Mouse (Mus musculus) lung, postnatal 0 days (tissue): ENCODE data around the gene Gm20388. TPM values are rescaled to one million over a fixed set of nuclear protein-coding genes. Genes with fewer than 3 reads are reported as not detected.

ENCODE experiments used
- ATAC-seq: fragments of 200-750 bp; cut with Nextera tagmentation; 2 replicates; pipeline ENCODE4 v1.8.0; 2017; ENCODE audit warnings: moderate library complexity
- DNase-seq: peaks from one replicate; pipeline ENCODE4 v3.0.0-alpha.2; 2016; ENCODE audit warnings: low spot score
- H3K27ac ChIP-seq: fragments of 300-500 bp; sonication (generic); 2 replicates; pipeline ENCODE4 v1.5.1; 2014; ENCODE audit warnings: antibody characterized with exemption, mild to moderate bottlenecking, low read length, mixed read lengths
- H3K27me3 ChIP-seq: fragments of 300-500 bp; sonication (generic); replicated peaks from 2 replicates; pipeline ENCODE4 v1.6.1; 2014; ENCODE audit warnings: low read length, mixed read lengths; ENCODE audit not compliant: insufficient read depth
- H3K36me3 ChIP-seq: fragments of 300-500 bp; sonication (generic); 2 replicates; pipeline ENCODE4 v1.6.1; 2014; ENCODE audit warnings: low read length, mixed read lengths; ENCODE audit not compliant: insufficient read depth
- H3K4me1 ChIP-seq: fragments of 300-500 bp; sonication (generic); 2 replicates; pipeline ENCODE4 v1.6.1; 2014; ENCODE audit warnings: antibody characterized with exemption, low read depth, low read length, mixed read lengths; ENCODE audit not compliant: insufficient read depth
- H3K4me2 ChIP-seq: fragments of 300-500 bp; sonication (generic); replicated peaks from 2 replicates; pipeline ENCODE4 v1.6.1; 2014; ENCODE audit warnings: low read depth, mild to moderate bottlenecking, low read length, moderate library complexity, mixed read lengths
- H3K4me3 ChIP-seq: fragments of 300-500 bp; sonication (generic); 2 replicates; pipeline ENCODE4 v1.5.1; 2014; ENCODE audit warnings: low read depth, low read length
- H3K9ac ChIP-seq: fragments of 300-500 bp; sonication (generic); replicated peaks from 2 replicates; pipeline ENCODE4 v1.6.1; 2014; ENCODE audit warnings: low read depth, mild to moderate bottlenecking
- H3K9me3 ChIP-seq: fragments of 300-500 bp; sonication (generic); 2 replicates; pipeline ENCODE4 v1.6.1; 2016; ENCODE audit warnings: low read length, mixed read lengths
- CTCF ChIP-seq: IDR thresholded peaks from 2 replicates; pipeline ENCODE4 v1.5.1; 2016; ENCODE audit warnings: antibody characterized with exemption, mild to moderate bottlenecking
- EP300 ChIP-seq: IDR thresholded peaks from 2 replicates; pipeline ENCODE4 v1.6.1; 2016; ENCODE audit warnings: antibody characterized with exemption, mild to moderate bottlenecking, control low read depth
- WGBS: fragments of 180-500 bp; shearing (Covaris S2); extraction: QIAGEN DNeasy Blood & Tissue Kit; methylation state at CpG from one replicate; pipeline ENCODE4 v1.1.7; 2014; 5-methylcytosine and 5-hydroxymethylcytosine counted together
- polyA plus RNA-seq: library from polyadenylated mRNA; unstranded; fragments of >200 nt; fragmentation: Nextera tagmentation; extraction: Ambion mirVana; gene quantifications from 2 replicates; pipeline ENCODE4 v1.2.1, GENCODE M21; 2015

Gene Gm20388
- polyA plus RNA-seq, 1 experiment from 2014 or later: not detected

DNA sequence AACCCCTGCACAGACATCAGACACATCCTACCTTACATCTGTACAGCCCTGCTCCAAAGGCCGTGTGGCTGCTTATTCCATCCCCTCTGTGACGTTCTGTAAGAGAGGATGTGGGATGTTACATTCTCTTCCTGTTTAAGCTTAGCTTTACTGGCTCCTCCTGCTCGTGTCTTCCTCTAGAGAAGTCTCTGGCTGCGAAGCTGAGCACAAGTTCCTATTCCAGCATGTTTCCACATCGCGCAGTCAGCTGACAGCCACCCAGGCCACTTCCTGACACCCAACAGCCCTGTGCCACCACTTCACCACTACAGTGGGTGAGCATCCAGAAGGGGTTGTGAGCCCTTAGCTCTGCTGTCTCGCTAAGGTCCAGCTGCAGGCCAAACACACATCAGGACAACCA, 1881.5 kb downstream of the Gm20388 start:
- peaks cover 7% of the 10 kb centered on the region; the same call in 1 of the 2 replicates for H3K4me1 ChIP-seq
- ATAC-seq (peak; percentile 78), DNase-seq (peak; percentile 78)
- H3K9ac ChIP-seq: no peak overlapping the region
- no peak overlapping the region for H3K4me2 ChIP-seq
- no peaks in the 10 kb centered on the region for H3K27me3 ChIP-seq
- no peaks in the 10 kb centered on the region for H3K36me3 ChIP-seq
- H3K9me3 ChIP-seq: no peaks in the 10 kb centered on the region
- TF ChIP-seq CTCF: no peak
- TF ChIP-seq EP300: no peak
- WGBS: 32% methylated on average over 7 of the region's 7 CpGs
- H3K4me3 ChIP-seq: no peak overlapping the region
- peak overlapping the region; percentile 75 for H3K27ac ChIP-seq

GRCm38 (mm10) chr8:121792627-121793026, 1882.0 kb downstream of the Gm20388 start:
- Histone ChIP-seq H3K36me3 (no peaks in the 10 kb centered on the region), H3K27ac (peak overlapping the region; percentile 75), H3K27me3 (no peaks in the 10 kb centered on the region), H3K4me1 (peaks cover 7% of the 10 kb centered on the region; the same call in 1 of the 2 replicates), H3K9ac (no peak overlapping the region), H3K4me2 (no peak overlapping the region), H3K9me3 (no peaks in the 10 kb centered on the region), H3K4me3 (no peak overlapping the region)
- DNase-seq: peak; percentile 90
- 62% methylated on average over 4 of the region's 4 CpGs for WGBS
- TF ChIP-seq CTCF (no peak), EP300 (no peak)
- ATAC-seq: peak; percentile 95

DNA sequence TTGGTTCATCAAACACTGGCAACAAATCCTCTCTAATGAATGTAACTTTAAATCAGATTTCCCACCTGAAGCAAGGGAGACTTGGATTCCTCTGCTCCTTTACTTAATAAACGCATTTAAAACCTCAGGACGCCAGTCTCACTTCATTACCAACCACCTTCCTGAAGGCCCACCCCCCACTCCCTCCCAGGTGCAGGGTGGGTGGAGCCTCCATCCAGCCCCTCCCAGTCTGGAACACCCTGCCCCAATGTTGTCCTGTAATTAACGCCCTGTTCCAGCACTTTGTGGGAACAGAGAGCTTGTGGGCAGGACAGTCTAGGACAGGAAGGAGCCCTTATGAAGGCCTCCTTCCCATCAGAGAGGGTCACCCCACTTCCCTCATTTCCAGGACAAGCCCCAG, 1883.5 kb downstream of the Gm20388 start:
- no peak overlapping the region for H3K9ac ChIP-seq
- H3K4me3 ChIP-seq: no peak overlapping the region
- ATAC-seq (no peak), DNase-seq (no peak)
- no peaks in the 10 kb centered on the region for H3K9me3 ChIP-seq
- no peak for TF ChIP-seq CTCF
- TF ChIP-seq EP300: no peak
- H3K4me2 ChIP-seq: no peak overlapping the region
- H3K27me3 ChIP-seq: no peaks in the 10 kb centered on the region
- no peaks in the 10 kb centered on the region; the same call in 1 of the 2 replicates for H3K36me3 ChIP-seq
- H3K4me1 ChIP-seq: peaks cover 7% of the 10 kb centered on the region; the same call in 1 of the 2 replicates
- no peak overlapping the region for H3K27ac ChIP-seq
- WGBS: 42% methylated on average over 3 of the region's 3 CpGs

GRCm38 (mm10) chr8:121795461-121795860, 1884.8 kb downstream of the Gm20388 start:
- TF ChIP-seq EP300 (no peak), CTCF (no peak)
- H3K27ac ChIP-seq: no peak overlapping the region
- H3K9me3 ChIP-seq: no peaks in the 10 kb centered on the region
- H3K27me3 ChIP-seq: no peaks in the 10 kb centered on the region
- no peaks in the 10 kb centered on the region; the same call in 1 of the 2 replicates for H3K36me3 ChIP-seq
- no peak for DNase-seq
- no peak overlapping the region for H3K4me2 ChIP-seq
- no peak overlapping the region for H3K4me3 ChIP-seq
- peaks cover 7% of the 10 kb centered on the region; the same call in 1 of the 2 replicates for H3K4me1 ChIP-seq
- no peak overlapping the region for H3K9ac ChIP-seq
- WGBS: 82% methylated on average over 8 of the region's 8 CpGs
- ATAC-seq: no peak

DNA sequence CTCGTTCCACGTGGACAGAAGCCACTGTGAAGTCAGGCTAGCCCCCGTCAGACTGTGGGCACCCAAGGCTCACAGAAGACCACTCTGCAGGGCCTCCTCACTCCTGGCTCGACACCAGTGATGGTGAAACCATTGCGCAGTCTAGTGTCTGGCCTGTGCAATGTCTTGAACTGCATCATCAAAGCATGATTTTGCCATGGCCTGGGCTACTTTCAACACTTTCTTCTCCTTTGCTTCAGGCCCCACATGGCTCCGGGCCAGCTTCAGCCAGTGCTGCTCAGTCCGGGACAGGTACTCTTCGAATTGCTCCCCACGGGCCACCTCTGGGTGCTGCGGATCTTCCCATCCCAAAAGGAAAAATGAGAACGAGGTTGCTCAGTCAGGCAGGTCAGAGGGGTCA, 1885.8 kb downstream of the Gm20388 start:
- no peak overlapping the region for H3K9ac ChIP-seq
- H3K9me3 ChIP-seq: no peaks in the 10 kb centered on the region
- H3K36me3 ChIP-seq: no peaks in the 10 kb centered on the region; the same call in 1 of the 2 replicates
- no peak for TF ChIP-seq CTCF
- TF ChIP-seq EP300: no peak
- no peaks in the 10 kb centered on the region for H3K27me3 ChIP-seq
- DNase-seq (no peak), ATAC-seq (no peak)
- peaks cover 7% of the 10 kb centered on the region; the same call in 1 of the 2 replicates for H3K4me1 ChIP-seq
- H3K4me2 ChIP-seq: no peak overlapping the region
- WGBS: 91% methylated on average over 11 of the region's 11 CpGs
- no peak overlapping the region for H3K27ac ChIP-seq
- no peak overlapping the region for H3K4me3 ChIP-seq

DNA sequence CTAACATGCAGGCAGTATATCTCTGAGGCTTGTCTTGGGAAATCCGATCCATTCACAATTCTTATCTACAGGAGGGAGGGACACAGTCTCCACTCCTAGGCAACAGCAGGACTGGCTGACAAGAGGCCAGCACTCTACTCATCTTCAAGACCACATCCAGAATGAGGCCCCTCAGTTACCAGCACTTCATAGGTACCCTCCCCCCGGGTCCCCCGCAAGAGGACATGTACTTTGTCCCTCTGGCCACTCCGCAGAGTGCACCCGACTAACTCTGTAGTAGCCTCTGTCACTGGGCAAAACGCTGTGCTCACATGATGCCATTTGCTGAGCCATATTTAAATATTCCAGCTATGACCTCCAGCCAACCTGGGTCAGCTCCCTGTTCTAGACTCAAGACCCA, 1887.8 kb downstream of the Gm20388 start:
- TF ChIP-seq EP300 (no peak), CTCF (no peak)

GRCm38 (mm10) chr8:121804829-121805228, 1894.2 kb downstream of the Gm20388 start:
- Histone ChIP-seq H3K27me3 (no peaks in the 10 kb centered on the region), H3K9me3 (no peaks in the 10 kb centered on the region), H3K9ac (no peak overlapping the region), H3K4me2 (no peak overlapping the region), H3K27ac (no peak overlapping the region), H3K4me3 (no peak overlapping the region), H3K4me1 (no peaks in the 10 kb centered on the region), H3K36me3 (peaks cover 8% of the 10 kb centered on the region; the same call in 1 of the 2 replicates)
- WGBS: 96% methylated on average over 5 of the region's 5 CpGs
- DNase-seq (no peak), ATAC-seq (no peak)
- TF ChIP-seq CTCF (no peak), EP300 (no peak)

More for the DNA sequence above, 1887.8 kb downstream of the Gm20388 start:
- Histone ChIP-seq H3K4me2 (no peak overlapping the region), H3K9me3 (no peaks in the 10 kb centered on the region), H3K27ac (no peak overlapping the region), H3K9ac (no peak overlapping the region), H3K27me3 (no peaks in the 10 kb centered on the region), H3K4me3 (no peak overlapping the region), H3K36me3 (no peaks in the 10 kb centered on the region; the same call in 1 of the 2 replicates), H3K4me1 (no peaks in the 10 kb centered on the region)
- no peak for ATAC-seq
- no peak for DNase-seq
- 84% methylated on average over 6 of the region's 6 CpGs for WGBS
